Mouse (Mus musculus): Measurements from ENCODE around the gene Gpr107. TPM values are rescaled to one million over a fixed set of nuclear protein-coding genes. Genes with fewer than 3 reads are reported as not detected.

The Gpr107 gene
- total RNA-seq, 2 experiments from 2014 or later = 41.7 to 47.4 TPM

- no peak for DNase-seq
Observed at GRCm38 (mm10) chr2:31248856-31249255, 96.7 kb downstream of the Gpr107 start.

DNA sequence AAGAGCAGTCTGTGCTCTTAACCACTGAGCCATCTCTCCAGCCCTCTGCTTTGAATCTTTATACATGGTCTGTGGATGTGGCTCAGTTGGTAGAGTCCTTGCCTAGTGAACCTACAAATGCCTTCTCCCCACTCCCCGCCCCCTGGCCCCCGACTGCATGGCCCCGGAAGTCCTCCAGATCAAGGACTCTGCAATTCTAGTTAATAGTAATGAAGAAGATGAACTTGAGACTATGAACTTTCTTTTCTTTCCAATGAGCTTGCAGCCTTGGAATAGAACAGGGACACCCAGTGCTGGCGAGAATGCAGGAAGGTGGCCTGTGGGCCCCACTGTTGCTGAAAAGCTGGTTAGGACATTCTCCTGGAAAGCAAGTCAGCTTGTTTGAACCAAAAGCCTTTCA lies 100.1 kb downstream of the Gpr107 start:
- DNase-seq = no peak

DNA sequence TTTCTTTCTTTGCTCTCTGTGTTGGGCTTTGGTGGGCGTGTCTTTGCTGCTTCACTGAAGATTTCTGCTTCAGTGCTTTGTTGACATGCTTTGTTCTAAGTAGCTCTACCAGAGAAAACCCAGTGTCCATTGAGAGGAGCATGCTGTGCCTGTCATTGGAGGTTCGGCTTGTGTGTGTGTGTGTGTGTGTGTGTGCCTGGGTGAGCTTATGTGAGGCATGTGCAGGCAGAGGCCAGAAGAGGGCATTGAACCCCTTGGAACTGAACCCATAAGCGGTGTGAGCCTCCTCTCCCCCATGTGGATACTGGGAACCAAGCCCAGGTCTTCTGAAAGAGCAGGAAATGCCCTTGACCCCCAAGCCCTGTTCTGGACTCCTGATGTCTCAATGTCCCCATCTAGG lies 101.3 kb downstream of the Gpr107 start:
- DNase-seq = no peak

DNA sequence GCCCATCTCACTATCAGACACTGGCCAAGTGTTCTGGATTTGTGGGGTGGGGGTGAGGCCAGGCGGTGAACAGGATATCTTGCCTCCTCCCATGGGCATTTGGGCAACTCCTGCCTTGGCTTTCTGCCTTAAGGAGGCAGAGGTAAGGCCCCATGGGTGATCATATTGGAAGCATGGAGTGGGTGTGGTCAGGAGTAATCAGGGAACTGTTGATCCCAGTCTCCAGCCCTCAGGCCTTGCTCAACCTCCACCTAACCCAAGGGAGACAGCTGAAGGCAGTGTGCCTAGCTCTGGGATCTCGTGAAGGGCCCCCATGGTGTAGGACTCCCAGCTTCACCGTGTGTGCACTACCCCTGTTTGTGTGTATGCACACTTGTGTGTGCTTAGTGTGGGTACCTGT lies 102.7 kb downstream of the Gpr107 start:
- DNase-seq = no peak

DNA sequence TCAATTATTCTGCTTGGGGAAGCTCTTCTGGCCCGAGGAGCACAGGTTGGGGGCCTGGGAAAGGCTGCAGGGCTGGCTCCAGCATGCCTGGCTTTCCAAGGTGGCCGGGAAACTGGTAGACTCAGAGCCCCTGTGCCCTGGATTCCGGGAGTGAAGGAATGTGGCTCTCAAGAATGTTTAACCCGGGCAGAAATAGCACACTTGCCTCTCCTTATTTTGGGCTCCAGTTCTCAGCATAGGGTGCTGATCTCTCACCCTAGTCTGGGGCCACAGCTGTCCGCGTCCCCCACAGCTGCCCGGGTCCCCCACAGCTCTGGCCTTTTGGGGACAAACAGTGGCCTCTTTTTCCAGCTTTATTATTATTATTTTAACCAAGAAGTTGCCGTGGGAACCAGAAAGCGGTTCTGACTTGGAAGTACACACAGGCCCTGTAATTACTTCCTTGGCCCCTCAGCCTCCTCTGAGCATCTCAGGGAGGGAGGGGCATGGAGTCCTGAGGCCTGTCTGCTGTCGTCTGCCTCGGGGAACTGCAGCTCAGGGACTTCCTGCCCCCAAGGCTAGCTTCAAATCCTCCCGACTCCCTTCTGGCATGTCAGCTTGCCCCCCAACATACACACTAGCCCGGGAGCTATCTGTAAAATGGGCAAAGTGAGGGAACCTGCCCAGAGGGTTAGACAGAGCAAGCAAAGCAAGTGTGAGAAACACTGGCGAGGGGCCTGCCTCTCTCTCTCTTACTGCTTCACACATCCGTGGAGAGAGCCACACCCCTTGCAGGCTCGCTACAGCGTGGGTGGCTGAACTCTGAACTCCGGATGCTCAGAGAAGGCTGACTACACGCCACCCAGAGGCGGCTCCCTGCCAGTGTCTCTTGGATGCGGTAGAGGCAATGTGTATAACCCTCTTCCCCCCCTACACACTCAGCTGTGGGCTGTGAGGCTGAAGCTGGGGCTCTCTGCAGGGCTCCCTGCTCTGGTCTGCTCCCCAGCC lies 104.1 kb downstream of the Gpr107 start:
- DNase-seq = peak in 1 of 2 experiments; percentile 62

GRCm38 (mm10) chr2:31257096-31257495 lies 105.0 kb downstream of the Gpr107 start:
- DNase-seq = peak; percentile 72 to 77

- DNase-seq = peak; percentile 74 to 80
Observed at GRCm38 (mm10) chr2:31258609-31259366, 106.7 kb downstream of the Gpr107 start.

GRCm38 (mm10) chr2:31259367-31259920 lies 107.3 kb downstream of the Gpr107 start:
- no peak for DNase-seq

DNA sequence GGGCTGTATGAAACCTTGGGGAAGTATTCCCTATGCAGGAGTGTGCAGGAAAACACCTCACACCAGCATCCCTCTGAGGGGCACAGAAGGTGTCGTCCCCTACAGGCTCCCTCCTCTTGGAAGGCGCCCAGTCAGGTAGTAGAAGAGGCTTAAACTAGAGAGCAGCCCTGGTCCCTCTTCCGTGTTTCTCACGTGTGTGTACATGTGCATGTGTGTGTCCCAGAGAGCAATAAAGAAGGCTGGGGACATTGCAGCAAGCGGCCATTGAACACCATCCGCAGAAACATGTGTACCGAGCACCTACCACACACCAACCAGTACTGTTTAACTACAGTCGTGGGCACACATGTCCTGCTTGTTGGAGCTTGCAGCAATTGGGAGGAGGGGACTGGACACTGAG lies 108.4 kb downstream of the Gpr107 start:
- no peak for DNase-seq

- peak in 1 of 2 experiments; percentile 60 for DNase-seq
Observed at GRCm38 (mm10) chr2:31263039-31263461, 110.9 kb downstream of the Gpr107 start.

- DNase-seq = peak; percentile 67 to 74
Observed at GRCm38 (mm10) chr2:31263746-31264378, 111.7 kb downstream of the Gpr107 start.

DNA sequence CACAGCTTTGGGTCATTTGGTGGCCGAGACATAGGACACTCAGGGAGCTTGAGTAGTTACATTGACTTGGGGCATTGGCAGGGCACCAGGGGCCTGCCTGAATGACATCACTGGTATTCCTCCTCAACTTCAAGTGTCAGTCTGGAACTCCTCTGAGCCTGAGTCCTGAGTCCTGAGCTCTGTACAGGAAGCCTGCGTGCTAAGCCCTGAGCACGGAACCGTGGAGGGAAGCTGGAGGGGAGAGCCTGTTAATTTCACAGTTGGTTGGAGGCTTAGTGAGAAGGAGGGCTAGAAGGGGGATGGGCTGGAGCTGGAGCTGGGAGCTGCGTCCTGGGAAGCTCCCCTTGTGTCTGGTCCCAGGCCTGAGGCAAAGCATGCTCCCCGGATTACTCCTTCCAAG lies 115.3 kb downstream of the Gpr107 start:
- no peak for DNase-seq

Other genes starting within 250 kb of the Gpr107 start
- gene Ptges, start 222.5 kb upstream of the Gpr107 start, total RNA-seq (2021) = 1 to 10 TPM; 2.1 to 2.9 TPM
- 10 to 100 TPM; 40.3 to 40.7 TPM for gene Tor1b, start 199.4 kb upstream of the Gpr107 start, total RNA-seq (2021)
- gene Tor1a, start 184.4 kb upstream of the Gpr107 start, total RNA-seq (2021) = 10 to 100 TPM; 48.2 to 52.6 TPM
- 10 to 100 TPM; 63.9 to 64.3 TPM for gene BC005624, start 170.1 kb upstream of the Gpr107 start, total RNA-seq (2021)
- 10 to 100 TPM; 79.3 to 80.4 TPM for gene Usp20, start 170.0 kb upstream of the Gpr107 start, total RNA-seq (2021)
- gene Fnbp1, start 10.3 kb upstream of the Gpr107 start, total RNA-seq (2021) = 100 to 1,000 TPM; 104 to 118 TPM
- 100 to 1,000 TPM; 291 to 311 TPM for gene Ncs1, start 93.5 kb downstream of the Gpr107 start, total RNA-seq (2021)
- gene Hmcn2, start 162.1 kb downstream of the Gpr107 start, total RNA-seq (2021) = under 1 TPM; 0.23 to 0.35 TPM